Mouse (Mus musculus) heart, adult 2 months (tissue): ENCODE measurements around the gene Grhl1.

Source experiments
- CTCF ChIP-seq: fragments of 200-600 bp; IDR thresholded peaks from 2 replicates; pipeline ENCODE4 v1.8.1; 2022; ENCODE audit warnings: antibody characterized with exemption, mild to moderate bottlenecking, moderate library complexity
- EP300 ChIP-seq: fragments of 200-500 bp; IDR thresholded peaks from 2 replicates; pipeline ENCODE4 v1.6.1; 2011; ENCODE audit warnings: low read depth, low read length, control low read depth; ENCODE audit not compliant: insufficient read depth
- POLR2A ChIP-seq: fragments of 200-500 bp; IDR thresholded peaks from 2 replicates; pipeline ENCODE4 v1.6.1; 2011; ENCODE audit warnings: mild to moderate bottlenecking, low read depth, low read length, control low read depth; ENCODE audit not compliant: insufficient read depth

DNA sequence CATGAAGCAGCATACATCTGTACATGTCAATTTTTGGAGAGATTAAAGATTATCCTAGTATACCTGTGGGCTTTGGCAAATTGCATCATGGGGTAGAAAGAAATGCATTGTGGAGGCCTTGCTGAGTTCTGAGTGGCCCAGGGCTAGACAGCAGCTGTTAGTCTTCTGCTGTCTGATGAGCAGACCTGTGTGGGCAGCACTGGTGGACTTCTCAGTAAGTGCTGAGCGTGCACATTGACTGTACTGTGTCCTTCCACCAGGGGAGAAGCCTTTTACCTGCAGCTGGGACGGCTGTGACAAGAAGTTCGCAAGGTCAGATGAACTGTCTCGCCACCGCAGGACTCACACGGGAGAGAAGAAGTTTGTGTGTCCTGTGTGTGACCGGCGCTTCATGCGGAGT is 87.8 kb downstream of the Grhl1 start:
- TF ChIP-seq CTCF (no peak), POLR2A (no peak), EP300 (no peak)
